Comparison of ENCODE assay signal across 9 mouse cellular contexts in genomic region chr2:121294182-121294581, GRCm38 (mm10). TPM values are rescaled to one million over a fixed set of nuclear protein-coding genes. Genes with fewer than 3 reads are reported as not detected.
DNase-seq lines count a peak whose midpoint lies in the region; ATAC-seq lines count a peak whose summit lies in the region.
"Had no signal": no experiment of that assay in that cellular context is flagged by ENCODE, and none has a peak within 500 bp of the region (broad histone marks: within the 10 kb centered on the region; RNA-seq: fewer than 3 reads in every experiment).

No protein-coding gene starts in this region.

- DNase-seq in cerebellum, adult 11 months = peak; percentile 56
- DNase-seq in cerebellum, postnatal 4 days (ENCODE audit: low spot score in 2 of 2) = no peak
- peak; percentile 58 for DNase-seq in MN1 (ENCODE audit: low spot score)
- peak; percentile 60 for DNase-seq in heart, postnatal 25 days (ENCODE audit: low spot score)
- DNase-seq in liver, embryonic 13.5 days = no peak
- DNase-seq in skeletal muscle tissue, adult 2 months (ENCODE audit: low read depth, low spot score) = peak; percentile 57

- 0 out of 2 replicates have a peak overlapping the region, but pooled peaks have one; percentile 61 for H3K27ac ChIP-seq in embryonic facial prominence, embryonic 15.5 days (replicated peaks)
- no peak overlapping the region for H3K27ac ChIP-seq in liver, embryonic 13.5 days

- no peak overlapping the region for H3K9ac ChIP-seq in embryonic facial prominence, embryonic 15.5 days
- H3K9ac ChIP-seq in liver, embryonic 13.5 days = no peak overlapping the region

- no peaks in the 10 kb centered on the region for H3K9me3 ChIP-seq in embryonic facial prominence, embryonic 15.5 days (replicated peaks)
- H3K9me3 ChIP-seq in liver, embryonic 13.5 days (replicated peaks) = no peaks in the 10 kb centered on the region

- peaks cover 61% of the 10 kb centered on the region for H3K27me3 ChIP-seq in embryonic facial prominence, embryonic 15.5 days
- peaks cover 100% of the 10 kb centered on the region for H3K27me3 ChIP-seq in liver, embryonic 13.5 days
- H3K27me3 ChIP-seq: Patski had no signal

- peak overlapping the region; percentile 56 for H3K4me3 ChIP-seq in embryonic facial prominence, embryonic 15.5 days (replicated peaks)
- H3K4me3 ChIP-seq in liver, embryonic 13.5 days (replicated peaks) = no peak overlapping the region

- 18% methylated on average over 4 of the region's 4 CpGs for WGBS in embryonic facial prominence, embryonic 15.5 days
- 8% methylated on average over 4 of the region's 4 CpGs for WGBS in liver, embryonic 13.5 days (ENCODE audit: insufficient replicate concordance)

- ATAC-seq in embryonic facial prominence, embryonic 15.5 days (ENCODE audit: insufficient number of reproducible peaks, low FRiP score, low TSS enrichment, low read depth) = no peak
- ATAC-seq in liver, embryonic 13.5 days (ENCODE audit: low read depth) = no peak
- no peak for ATAC-seq in erythroblast, adult 5-6 weeks (replicated peaks; ENCODE audit: low FRiP score, poor library complexity, severe bottlenecking)
- ATAC-seq: Patski had no signal

- peaks cover 51% of the 10 kb centered on the region for H3K4me1 ChIP-seq in embryonic facial prominence, embryonic 15.5 days
- H3K4me1 ChIP-seq in liver, embryonic 13.5 days (replicated peaks) = peaks cover 38% of the 10 kb centered on the region

- intact Hi-C loops in heart, postnatal 25 days (cut with DNase I) = no loop called here

- H3K4me2 ChIP-seq in embryonic facial prominence, embryonic 15.5 days (replicated peaks) = peak overlapping the region; percentile 82
- H3K4me2 ChIP-seq in liver, embryonic 13.5 days = 0 out of 2 replicates have a peak overlapping the region, but pooled peaks have one; percentile 0

- no peaks in the 10 kb centered on the region for H3K36me3 ChIP-seq in embryonic facial prominence, embryonic 15.5 days
- H3K36me3 ChIP-seq in liver, embryonic 13.5 days = no peaks in the 10 kb centered on the region

RNA-seq across cellular contexts. Expression of gene Map1a, which starts 4.8 kb away (rescaled TPM):
- polyA plus RNA-seq in embryonic facial prominence, embryonic 15.5 days (2015; fragmentation: Nextera tagmentation; extraction: Ambion mirVana) = 5.5 and 6.5 TPM in 2 replicates
- total RNA-seq in heart, postnatal 25 days (2021) = 1 to 10 TPM; 4.5 to 5.1 TPM
- 0.14 and 0.20 TPM in 2 replicates for polyA plus RNA-seq in liver, embryonic 13.5 days (2015; fragmentation: Nextera tagmentation; extraction: Ambion mirVana)
- not detected in 2 replicates for total RNA-seq in erythroblast, adult 5-6 weeks (2015; ENCODE audit: low replicate concordance)
- total RNA-seq in erythroblast, adult 5-6 weeks (2017; ENCODE audit: low replicate concordance) = 0.14 TPM in 1 of 2 replicates, not detected in the other

RNA-seq across cellular contexts. Expression of gene Trp53bp1, which starts 23.0 kb away (rescaled TPM):
- polyA plus RNA-seq in embryonic facial prominence, embryonic 15.5 days (2015; fragmentation: Nextera tagmentation; extraction: Ambion mirVana) = 61.0 and 62.1 TPM in 2 replicates
- total RNA-seq in heart, postnatal 25 days (2021) = 10 to 100 TPM; 28.4 to 28.9 TPM
- 15.5 and 18.7 TPM in 2 replicates for polyA plus RNA-seq in liver, embryonic 13.5 days (2015; fragmentation: Nextera tagmentation; extraction: Ambion mirVana)
- 11.1 and 27.9 TPM in 2 replicates for total RNA-seq in erythroblast, adult 5-6 weeks (2015; ENCODE audit: low replicate concordance)
- total RNA-seq in erythroblast, adult 5-6 weeks (2017; ENCODE audit: low replicate concordance) = 44.8 and 96.0 TPM in 2 replicates

Comparison
In these comparisons a context has a peak if more than half of its experiments do, and no peak if none do; other contexts are left out.
1. DNase-seq: peak in cerebellum, adult 11 months (single experiment), MN1 (single experiment), heart, postnatal 25 days (single experiment) and skeletal muscle tissue, adult 2 months (single experiment); none in cerebellum, postnatal 4 days (0 of 2) and liver, embryonic 13.5 days (single experiment).
2. RNA of gene Map1a, which starts 4.8 kb away (total RNA-seq): 4.5 to 5.1 TPM in heart, postnatal 25 days; 0.14 TPM in erythroblast, adult 5-6 weeks; every median in the first group is over 4 times any median in the second.